Mouse (Mus musculus): ENCODE results near the gene Sp4.

Gene Sp4

GRCm38 (mm10) chr12:118264905-118265304 is 36.3 kb downstream of the Sp4 start:
- DNase-seq (ENCODE audit: low spot score in 2 of 2) = no peak

- DNase-seq (ENCODE audit: low spot score in 2 of 2) = no peak
Measured at GRCm38 (mm10) chr12:118263878-118264277, 37.4 kb downstream of the Sp4 start.

GRCm38 (mm10) chr12:118255292-118255782 is 45.9 kb downstream of the Sp4 start:
- DNase-seq (ENCODE audit: low spot score in 2 of 2) = no peak

- no peak for DNase-seq (ENCODE audit: low spot score in 2 of 2)
Measured at GRCm38 (mm10) chr12:118221182-118221581, 80.1 kb downstream of the Sp4 start.

- DNase-seq (ENCODE audit: low spot score in 2 of 2) = no peak
Measured at GRCm38 (mm10) chr12:118220062-118220461, 81.2 kb downstream of the Sp4 start.

GRCm38 (mm10) chr12:118212163-118212562 is 89.1 kb downstream of the Sp4 start:
- no peak for DNase-seq (ENCODE audit: low spot score in 2 of 2)

- DNase-seq (ENCODE audit: low spot score in 2 of 2) = peak; percentile 62 to 73
Measured at GRCm38 (mm10) chr12:118198386-118199093, 102.7 kb downstream of the Sp4 start, which contains the start of gene Dnah11. Gene Dnah11 (minus strand): TSS chr12:118199043.

GRCm38 (mm10) chr12:118196583-118196982 is 104.7 kb downstream of the Sp4 start:
- DNase-seq (ENCODE audit: low spot score in 2 of 2) = no peak

- DNase-seq (ENCODE audit: low spot score in 2 of 2) = no peak
Measured at GRCm38 (mm10) chr12:118189535-118189934, 111.7 kb downstream of the Sp4 start.

- no peak for DNase-seq (ENCODE audit: low spot score in 2 of 2)
Measured at GRCm38 (mm10) chr12:118187663-118188062, 113.6 kb downstream of the Sp4 start.

GRCm38 (mm10) chr12:118186881-118187489 is 114.3 kb downstream of the Sp4 start:
- DNase-seq (ENCODE audit: low spot score in 2 of 2) = no peak

- DNase-seq (ENCODE audit: low spot score in 2 of 2) = no peak
Measured at GRCm38 (mm10) chr12:118186120-118186880, 114.9 kb downstream of the Sp4 start.

All from urinary bladder, adult 18-20 months (tissue).